Mouse (Mus musculus) gastrocnemius, postnatal 10 days (tissue): ENCODE measurements at regions not wholly inside any gene's neighbourhood (a gene's known extent, or its start where the extent isn't known, plus 50 kb on each side); places are given as distances from the start of the nearest gene placed in this dataset.

Experiments
- DNase-seq: peaks from one replicate; pipeline ENCODE4 v3.0.0; 2021; ENCODE audit warnings: mixed read lengths

DNA sequence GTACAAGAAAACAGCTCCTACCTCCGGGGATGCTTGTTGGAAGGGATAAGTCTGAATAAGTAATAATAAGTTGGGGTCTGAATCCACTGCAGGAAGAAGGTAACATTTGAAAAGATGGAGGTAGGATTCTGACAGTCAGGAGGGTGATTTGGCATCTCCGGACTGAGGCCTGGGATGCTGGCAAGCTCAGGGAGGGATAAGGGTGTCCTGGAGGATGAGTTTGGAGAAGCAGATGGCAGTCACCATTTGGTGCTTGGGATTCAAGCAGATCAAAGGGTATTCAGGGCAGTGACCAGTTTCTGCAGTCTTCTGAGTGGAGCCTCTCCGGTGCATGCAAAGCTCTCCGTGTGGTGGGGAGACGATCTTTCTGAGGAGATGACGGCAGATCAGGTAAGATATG lies 62.9 kb upstream of the Gm2310 start:
- no peak for DNase-seq

DNA sequence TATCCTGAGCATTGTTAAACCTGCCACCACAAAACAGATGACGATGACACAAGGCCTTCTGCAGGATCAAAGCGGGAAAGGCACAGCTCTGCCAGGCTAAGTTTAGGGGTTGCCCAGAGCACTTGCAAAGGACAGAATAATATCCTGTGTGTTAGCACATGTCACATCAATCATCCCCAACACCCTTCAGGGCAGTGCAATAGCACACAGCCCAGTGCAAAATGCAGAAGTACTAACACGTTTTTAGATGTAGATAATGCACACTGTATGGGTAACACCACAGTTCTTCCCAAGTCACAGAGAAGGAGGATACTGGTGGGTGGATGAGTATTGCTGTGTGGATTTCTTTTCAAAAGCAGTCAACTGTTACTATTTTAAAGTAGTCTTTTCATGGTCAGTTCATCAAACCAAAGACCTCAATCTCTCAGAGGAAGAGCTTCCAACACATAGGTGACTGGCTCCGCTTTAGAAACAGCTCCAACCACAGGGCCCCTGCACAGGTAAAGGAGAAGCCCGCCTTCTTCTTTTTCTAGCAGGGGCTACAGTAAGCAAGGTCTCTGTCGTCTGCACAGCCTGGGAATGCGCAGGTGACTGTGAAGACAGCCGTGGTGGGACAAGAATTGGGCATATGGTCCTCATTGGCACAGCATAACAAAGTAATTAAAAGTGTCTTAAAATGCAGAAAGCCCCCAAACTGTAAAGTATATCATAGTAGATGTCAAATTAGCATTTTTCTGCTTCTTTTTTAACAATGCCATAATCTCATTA lies 61.6 kb upstream of the Gm2310 start:
- no peak for DNase-seq

DNA sequence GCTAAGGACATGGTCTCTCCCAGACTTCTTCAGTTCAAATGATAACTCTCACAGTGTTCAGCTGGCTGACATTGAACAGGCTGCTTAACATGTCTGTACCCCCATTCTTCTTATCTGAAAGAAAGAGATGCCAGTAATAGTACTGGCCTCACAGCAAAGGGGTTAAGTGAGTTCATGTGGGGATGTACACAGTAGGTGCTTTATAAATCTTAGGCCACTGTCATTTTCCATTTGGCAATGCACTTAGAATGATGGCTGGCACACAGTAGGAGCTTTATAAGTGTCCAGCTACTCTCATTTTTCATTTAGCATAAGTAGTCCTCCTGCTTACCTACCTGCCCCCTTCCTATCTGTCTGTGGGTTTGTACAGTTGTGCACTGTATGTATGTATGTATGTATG lies 60.3 kb upstream of the Gm2310 start:
- no peak for DNase-seq

DNA sequence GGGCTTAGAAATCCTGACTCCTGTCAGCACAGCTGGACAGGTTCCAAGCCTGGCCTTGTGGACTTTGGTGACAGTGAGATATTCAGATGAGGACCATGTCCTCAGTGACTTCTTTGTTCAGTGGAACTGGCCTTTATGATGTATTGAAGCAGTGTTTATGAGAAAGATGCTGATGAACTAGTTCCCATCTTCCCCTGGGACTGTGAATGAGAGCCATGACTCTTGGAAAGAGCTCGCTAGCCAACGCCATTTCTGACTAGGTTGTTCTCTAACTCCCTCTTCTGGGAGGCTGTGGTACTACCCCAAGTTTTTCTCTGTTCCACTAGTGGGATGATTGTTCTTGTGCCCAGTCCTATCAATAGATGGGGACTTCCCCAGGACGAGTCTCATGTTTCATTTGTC lies 57.7 kb upstream of the Gm2310 start:
- DNase-seq, result peak; percentile 47

DNA sequence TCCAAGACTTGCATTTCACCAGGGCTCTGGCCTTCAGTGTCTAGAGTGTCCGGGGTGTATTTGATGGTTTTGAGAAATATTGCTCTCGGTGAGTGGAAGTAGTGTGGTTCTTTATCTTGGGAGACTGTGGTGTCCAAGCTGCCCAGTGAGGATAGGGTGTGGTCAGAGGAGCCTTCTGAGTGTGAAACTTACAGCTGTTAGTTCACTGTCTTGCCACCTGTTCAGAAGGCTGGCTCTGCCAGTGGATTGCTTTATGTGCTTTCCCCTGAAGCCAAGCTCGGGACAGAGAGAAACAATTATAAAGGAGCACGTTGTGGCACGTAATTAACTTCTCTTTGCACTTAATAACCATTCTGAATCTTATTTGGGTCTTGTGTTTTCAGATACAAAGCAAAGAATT lies 57.2 kb upstream of the Gm2310 start:
- no peak for DNase-seq

DNA sequence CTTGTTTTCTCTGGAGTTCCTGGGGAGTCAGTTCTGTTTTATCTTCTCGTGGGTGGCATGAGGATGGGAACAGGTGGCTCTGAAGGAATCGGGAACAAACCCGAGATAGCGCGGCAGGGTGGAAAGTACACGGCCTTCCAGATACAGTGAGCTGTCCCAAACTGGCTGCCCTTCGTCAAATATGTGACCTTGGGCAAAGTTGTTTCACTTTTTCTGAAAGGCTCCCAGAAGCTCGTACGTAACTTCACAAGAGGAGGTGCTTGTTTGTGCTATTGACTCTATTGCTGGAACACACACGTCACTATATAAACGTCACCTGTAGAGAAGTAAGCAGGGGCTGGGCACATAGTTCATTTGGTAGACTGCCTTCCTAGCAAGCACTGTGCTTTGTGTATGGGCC lies 49.9 kb upstream of the Gm2310 start:
- no peak for DNase-seq
